Mouse (Mus musculus): ENCODE results near the gene Il1f8.
"Not testable (repeated sequence)": the region's sequence is repeated elsewhere in the genome, so short reads cannot be mapped to it uniquely, and the experiment has no call there.

GRCm38 (mm10) chr2:24182423-24183147, 29.6 kb downstream of the Il1f8 start:
- not testable (repeated sequence) for TF ChIP-seq CTCF (conservative IDR thresholded peaks at IDR 0.05; ENCODE audit: low read length); NANOG (IDR thresholded peaks at IDR 0.05; ENCODE audit: borderline replicate concordance, low read length)

Measured in E14TG2a.4 (cell line).